In the genomic region with DNA sequence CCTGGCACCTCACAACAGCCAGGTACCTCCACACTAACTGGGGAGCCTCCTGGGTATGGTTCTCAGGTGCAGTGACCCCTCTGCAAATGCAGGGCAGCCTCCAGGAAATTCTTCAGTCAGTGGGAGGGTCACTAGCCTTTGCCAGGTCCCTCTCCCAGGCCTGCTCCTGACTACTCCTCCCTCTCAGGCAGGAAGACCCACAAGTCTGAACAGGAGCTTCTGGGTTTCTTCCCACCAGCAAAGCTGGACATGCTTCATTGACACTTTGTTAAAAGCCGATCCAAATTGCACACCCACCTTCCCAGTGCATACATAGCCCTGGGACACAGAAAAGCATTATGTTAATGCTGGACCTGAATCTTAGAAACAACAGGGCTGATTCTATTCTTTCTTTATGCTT, we compare ENCODE assay signal across 12 mouse cellular contexts. TPM values are rescaled to one million over a fixed set of nuclear protein-coding genes. Genes with fewer than 3 reads are reported as not detected.
DNase-seq lines count a peak whose midpoint lies in the region; ATAC-seq and TF ChIP-seq lines count a peak whose summit lies in the region.
"Had no signal": no experiment of that assay in that cellular context is flagged by ENCODE, and none has a peak within 500 bp of the region (broad histone marks: within the 10 kb centered on the region; RNA-seq: fewer than 3 reads in every experiment).

No protein-coding gene starts in this region.

- ATAC-seq in heart, postnatal 0 days (ENCODE audit: insufficient read depth, low read depth) = no peak
- ATAC-seq in limb, embryonic 13.5 days (ENCODE audit: low FRiP score, low read depth) = no peak

- H3K4me3 ChIP-seq in heart, postnatal 0 days (ENCODE audit: low read depth, low read length) = no peak overlapping the region
- no peak overlapping the region for H3K4me3 ChIP-seq in limb, embryonic 13.5 days
- H3K4me3 ChIP-seq: liver, embryonic 13.5 days had no signal

- no peak for DNase-seq in heart, postnatal 0 days (ENCODE audit: low spot score)
- no peak for DNase-seq in heart, adult 8-10 months (ENCODE audit: low spot score)
- peak; percentile 31 for DNase-seq in thymus, postnatal 25 days
- no peak for DNase-seq in thymus, postnatal 0 days (ENCODE audit: low spot score)
- DNase-seq in cerebellum, postnatal 14 days = no peak
- DNase-seq in frontal cortex, postnatal 14 days (ENCODE audit: low spot score in 2 of 2) = no peak
- DNase-seq: cerebellum, postnatal 10 days; heart, postnatal 10 days; liver, embryonic 13.5 days; retina, postnatal 1 day had no signal

- no peak overlapping the region for H3K4me2 ChIP-seq in heart, postnatal 0 days (ENCODE audit: low read depth, low read length)
- H3K4me2 ChIP-seq in limb, embryonic 13.5 days (replicated peaks) = no peak overlapping the region
- H3K4me2 ChIP-seq: liver, embryonic 13.5 days had no signal

- H3K27ac ChIP-seq in heart, postnatal 0 days (ENCODE audit: low read depth) = peak overlapping the region; percentile 71
- H3K27ac ChIP-seq in limb, embryonic 13.5 days = no peak overlapping the region
- H3K27ac ChIP-seq: liver, embryonic 13.5 days had no signal

- no peaks in the 10 kb centered on the region for H3K27me3 ChIP-seq in heart, postnatal 0 days (ENCODE audit: control insufficient read depth, insufficient read depth, low read length)
- H3K27me3 ChIP-seq in limb, embryonic 13.5 days = no peaks in the 10 kb centered on the region
- H3K27me3 ChIP-seq: liver, embryonic 13.5 days had no signal

- H3K9ac ChIP-seq in heart, postnatal 0 days (replicated peaks; ENCODE audit: low read depth, low read length) = no peak overlapping the region
- H3K9ac ChIP-seq in limb, embryonic 13.5 days = 0 out of 2 replicates have a peak overlapping the region, but pooled peaks have one; percentile 20
- H3K9ac ChIP-seq: liver, embryonic 13.5 days had no signal

- 55% methylated on average over 1 of the region's 1 CpGs for WGBS in heart, postnatal 0 days
- 49% methylated on average over 1 of the region's 1 CpGs for WGBS in limb, embryonic 13.5 days

- peaks cover 38% of the 10 kb centered on the region for H3K4me1 ChIP-seq in heart, postnatal 0 days (ENCODE audit: control insufficient read depth, insufficient read depth)
- H3K4me1 ChIP-seq in limb, embryonic 13.5 days = peaks cover 33% of the 10 kb centered on the region

- no peak for TF ChIP-seq CTCF in heart, postnatal 0 days (IDR thresholded peaks at IDR 0.05; ENCODE audit: low read depth)

- TF ChIP-seq EP300 in heart, postnatal 0 days (IDR thresholded peaks at IDR 0.05; ENCODE audit: low read depth) = no peak

- no peaks in the 10 kb centered on the region for H3K9me3 ChIP-seq in heart, postnatal 0 days (replicated peaks; ENCODE audit: control insufficient read depth, low read length)
- H3K9me3 ChIP-seq in limb, embryonic 13.5 days = no peaks in the 10 kb centered on the region
- H3K9me3 ChIP-seq: liver, embryonic 13.5 days had no signal

- peaks cover 50% of the 10 kb centered on the region for H3K36me3 ChIP-seq in heart, postnatal 0 days (replicated peaks; ENCODE audit: control insufficient read depth, insufficient read depth, low read length)
- H3K36me3 ChIP-seq in limb, embryonic 13.5 days = no peaks in the 10 kb centered on the region
- H3K36me3 ChIP-seq: liver, embryonic 13.5 days had no signal

RNA-seq across cellular contexts. Expression of a gene that starts 49.0 kb away (rescaled TPM):
- total RNA-seq in heart, postnatal 0 days (2014; rRNA removed; ENCODE audit: low replicate concordance) = 0.04 and 4.4 TPM in 2 replicates
- polyA plus RNA-seq in heart, postnatal 0 days (2015; fragmentation: Nextera tagmentation; extraction: Ambion mirVana) = 0.71 and 0.97 TPM in 2 replicates
- not detected for total RNA-seq in heart, adult 8-10 months (2022)
- 1.4 and 2.1 TPM in 2 replicates for polyA plus RNA-seq in thymus, postnatal 0 days (2015; fragmentation: Nextera tagmentation; extraction: Ambion mirVana)
- 0.88 and 1.3 TPM in 2 replicates for polyA plus RNA-seq in limb, embryonic 13.5 days (2015; fragmentation: Nextera tagmentation; extraction: Ambion mirVana)
- total RNA-seq: midbrain, postnatal 0 days had no signal
